Mouse (Mus musculus): ENCODE results near the gene Nek7.
A peak's percentile ranks its signal among the peaks of the same experiment; 100 is the strongest.

Nek7 gene

DNA sequence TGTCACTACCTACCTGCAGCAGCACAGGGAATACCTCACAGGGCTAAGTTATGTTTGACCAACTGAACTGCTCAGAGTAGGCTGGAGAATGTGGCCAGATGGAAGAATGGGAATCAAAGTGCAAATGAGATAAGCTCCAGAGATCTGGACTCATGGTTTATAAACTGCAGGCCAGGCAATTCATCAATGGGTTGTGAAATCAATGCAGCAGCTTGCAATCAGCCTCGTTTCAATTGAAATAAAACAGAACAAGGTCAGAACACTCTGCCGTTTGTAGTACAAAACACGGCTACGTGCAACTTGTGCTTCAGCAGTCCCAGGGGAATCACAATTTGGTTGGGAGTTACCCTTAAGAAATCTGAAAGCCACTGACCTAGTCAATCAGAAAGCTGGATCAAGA, 109.4 kb downstream of the Nek7 start:
- no peak for DNase-seq (ENCODE audit: low read depth, low spot score)

DNA sequence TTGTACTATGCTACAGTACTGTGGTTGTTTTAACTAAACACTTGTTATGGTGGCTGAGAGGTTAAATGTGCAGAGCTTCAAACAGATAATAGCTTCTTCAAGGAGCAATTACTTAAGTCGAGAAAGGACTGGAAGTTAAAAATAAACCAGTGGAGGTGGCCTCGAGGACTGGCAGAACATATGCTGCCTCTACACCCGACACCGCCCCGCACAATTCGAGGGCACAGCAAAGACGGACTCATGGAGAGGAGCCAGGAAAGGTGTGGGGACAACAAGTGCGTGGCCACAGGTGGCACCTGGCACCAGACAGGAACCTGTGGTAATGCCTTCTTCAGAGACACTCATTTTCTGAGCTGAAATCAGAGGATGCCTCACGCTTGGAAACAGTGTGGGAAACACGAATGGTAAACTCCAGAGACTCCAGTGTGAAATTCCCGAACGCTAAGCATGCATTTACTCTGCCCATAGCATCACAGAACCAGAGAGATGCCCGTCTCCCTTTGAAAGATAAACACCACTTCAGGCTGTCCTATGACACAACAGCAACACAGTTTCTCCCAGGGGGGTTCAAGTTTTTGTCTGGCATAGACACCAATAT, 112.4 kb downstream of the Nek7 start:
- DNase-seq (ENCODE audit: low read depth, low spot score), result no peak

DNA sequence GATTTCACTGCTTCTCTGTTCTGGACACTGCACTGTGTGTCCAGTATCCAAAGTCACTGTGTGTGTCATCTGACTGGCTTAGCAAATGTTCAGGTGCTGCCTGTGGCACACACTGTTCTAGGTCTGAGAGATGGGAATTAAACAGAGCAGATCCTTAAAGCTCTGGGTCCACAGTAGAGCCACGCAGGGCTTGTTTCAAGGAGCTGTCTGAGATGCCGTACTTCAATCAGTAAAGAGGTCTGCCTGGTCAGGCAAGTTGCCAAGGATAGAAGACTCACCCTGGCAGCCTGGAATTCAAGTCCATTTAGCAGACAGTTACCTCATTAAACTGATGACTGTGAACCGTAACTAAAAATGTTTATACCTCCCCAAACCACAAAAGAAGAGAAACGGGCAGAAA, 112.9 kb downstream of the Nek7 start:
- no peak for DNase-seq (ENCODE audit: low read depth, low spot score)

DNA sequence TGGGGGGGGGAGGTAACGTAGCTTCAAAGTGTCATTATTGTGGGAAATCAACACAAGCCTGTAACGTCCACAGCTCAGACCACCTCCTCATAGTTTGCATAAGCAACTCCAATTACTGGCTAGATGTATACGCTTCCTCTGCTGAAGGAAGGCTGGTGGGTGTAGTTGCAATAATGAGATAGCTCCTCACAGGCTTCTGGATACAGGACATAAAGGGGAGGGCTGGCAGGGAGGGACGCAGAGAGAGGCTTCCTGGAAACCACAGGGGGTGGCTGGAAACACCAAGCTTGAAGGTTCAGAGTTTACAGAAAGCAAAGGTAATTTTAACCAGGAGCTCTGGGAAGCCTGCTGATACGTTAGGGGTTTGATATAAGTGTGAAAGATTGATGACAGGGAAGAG, 115.7 kb downstream of the Nek7 start:
- no peak for DNase-seq (ENCODE audit: low read depth, low spot score)

DNA sequence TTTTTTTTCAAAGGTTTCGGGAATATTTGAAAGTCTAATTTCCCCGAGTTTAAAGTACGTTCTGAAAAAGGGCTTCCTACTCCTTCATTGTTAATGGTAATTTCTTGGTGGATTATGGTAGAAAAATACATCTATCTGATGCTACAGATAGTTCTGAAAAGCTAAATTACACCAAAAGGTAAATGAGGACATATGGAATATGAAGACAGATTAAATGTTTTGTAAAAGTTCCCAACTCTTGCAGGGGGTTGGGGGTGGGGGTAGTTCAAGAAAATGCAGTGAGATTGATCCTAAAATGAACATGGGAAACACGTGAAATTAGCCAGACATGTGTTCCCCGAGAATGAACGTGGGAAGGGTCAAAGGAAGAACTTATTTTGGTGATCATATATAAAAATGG, 119.2 kb downstream of the Nek7 start:
- DNase-seq (ENCODE audit: low read depth, low spot score), result no peak

DNA sequence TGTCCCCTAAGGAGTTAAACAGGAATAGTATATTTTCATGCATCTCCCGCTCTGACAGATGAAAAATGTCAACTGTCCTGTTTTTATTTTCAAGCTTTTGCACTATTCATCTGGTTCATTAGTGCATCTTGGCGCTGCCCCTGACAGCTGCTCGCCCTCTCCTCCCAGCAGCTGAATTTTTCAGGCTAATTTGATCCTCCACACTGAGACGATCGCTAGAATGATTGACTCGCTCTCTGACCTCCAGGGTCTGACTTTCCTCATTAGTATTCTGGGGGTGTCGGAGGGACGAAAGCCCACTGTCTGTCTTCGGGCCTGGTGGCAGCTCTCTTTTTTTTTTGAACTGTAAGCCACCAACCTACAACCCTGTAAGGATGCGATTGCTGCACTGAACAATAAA, 119.8 kb downstream of the Nek7 start:
- no peak for DNase-seq (ENCODE audit: low read depth, low spot score)

DNA sequence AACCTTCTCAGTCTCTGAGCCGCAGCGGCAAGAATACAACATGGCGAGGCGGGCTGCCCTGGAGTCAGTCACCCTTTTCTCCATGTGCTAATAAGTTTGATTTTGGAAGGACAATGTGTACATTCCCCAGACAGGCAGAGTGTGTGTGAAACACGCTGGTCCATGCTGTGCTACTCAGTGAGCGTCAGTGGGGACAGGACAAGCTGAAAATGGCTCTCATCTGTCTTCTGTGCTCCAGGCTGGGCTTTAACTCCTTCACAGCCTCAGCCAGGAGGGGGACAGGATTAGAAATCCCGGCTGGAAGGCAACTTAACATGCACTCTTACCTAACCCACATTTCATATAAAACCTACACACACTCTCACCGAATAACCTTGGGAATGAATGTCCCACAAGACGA, 120.5 kb downstream of the Nek7 start:
- no peak for DNase-seq (ENCODE audit: low read depth, low spot score)

DNA sequence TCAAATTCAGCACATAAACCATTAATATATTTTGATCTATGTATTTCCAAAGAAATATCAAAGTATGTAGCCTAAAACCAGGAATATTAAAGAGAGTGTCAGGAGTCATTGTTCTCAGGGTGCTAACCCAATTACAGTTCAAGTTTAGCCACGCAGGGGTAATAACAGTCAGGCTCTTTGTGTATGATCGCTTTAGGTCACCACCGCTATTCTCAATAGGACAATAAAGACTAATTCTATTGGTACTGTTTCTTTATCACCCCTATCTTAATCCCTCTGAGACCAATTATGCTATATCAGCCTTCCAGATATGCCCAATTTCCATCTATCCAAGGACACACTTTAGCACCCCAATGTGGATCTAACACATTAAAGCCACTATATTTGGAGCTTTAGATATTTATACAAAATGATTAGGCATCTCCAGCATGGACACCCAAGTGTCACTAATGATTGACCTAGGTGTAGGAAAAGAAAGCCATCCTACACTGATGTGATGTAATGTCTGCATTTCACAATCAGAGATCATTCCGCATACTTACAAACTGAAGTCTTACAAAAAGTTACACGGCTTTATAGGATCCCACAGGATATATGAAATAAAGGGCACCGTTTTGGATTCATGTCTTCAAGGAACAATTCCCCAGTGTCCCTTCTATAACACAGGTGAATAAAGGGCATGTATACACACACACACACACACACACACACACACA, 128.4 kb downstream of the Nek7 start:
- DNase-seq (ENCODE audit: low read depth, low spot score), result no peak

DNA sequence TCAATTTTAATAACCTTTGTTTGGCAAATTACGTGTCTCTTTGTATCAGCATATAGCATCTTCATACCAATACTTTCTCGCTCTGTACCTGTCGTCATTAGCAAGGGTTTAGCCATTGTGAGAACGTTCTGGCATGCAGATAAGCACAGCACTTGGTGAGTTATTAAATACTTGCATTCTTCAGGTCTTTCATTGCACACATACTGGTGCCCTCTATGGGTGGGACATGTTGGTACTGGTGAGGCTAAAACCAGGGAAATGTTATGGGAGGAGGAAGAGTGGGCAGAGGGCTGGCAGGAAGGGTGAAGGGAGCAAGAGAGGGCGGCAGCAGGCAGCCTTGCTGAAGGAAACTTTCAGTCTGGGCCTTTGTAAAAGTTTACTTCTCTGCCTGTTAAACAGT, 132.4 kb downstream of the Nek7 start:
- no peak for DNase-seq (ENCODE audit: low read depth, low spot score)

DNA sequence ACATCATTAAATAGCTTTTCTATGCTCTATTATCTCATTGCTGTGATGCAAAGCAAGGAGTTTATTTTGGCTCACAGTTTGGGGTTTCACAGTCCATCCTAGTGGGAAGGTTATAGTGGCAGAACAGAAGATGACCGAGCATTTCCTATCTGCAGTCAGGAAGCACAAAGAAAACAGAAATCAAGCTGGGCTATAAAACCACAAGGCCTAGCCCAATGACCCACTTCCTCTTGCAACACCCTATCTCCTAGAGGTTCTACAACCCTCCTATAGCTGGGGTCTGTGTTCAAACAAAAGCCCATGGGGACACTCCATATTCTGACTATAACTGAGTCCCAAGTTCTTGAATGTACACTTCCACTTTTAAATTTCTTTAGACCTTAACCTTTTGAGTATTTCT, 139.2 kb downstream of the Nek7 start:
- DNase-seq (ENCODE audit: low read depth, low spot score), result no peak

DNA sequence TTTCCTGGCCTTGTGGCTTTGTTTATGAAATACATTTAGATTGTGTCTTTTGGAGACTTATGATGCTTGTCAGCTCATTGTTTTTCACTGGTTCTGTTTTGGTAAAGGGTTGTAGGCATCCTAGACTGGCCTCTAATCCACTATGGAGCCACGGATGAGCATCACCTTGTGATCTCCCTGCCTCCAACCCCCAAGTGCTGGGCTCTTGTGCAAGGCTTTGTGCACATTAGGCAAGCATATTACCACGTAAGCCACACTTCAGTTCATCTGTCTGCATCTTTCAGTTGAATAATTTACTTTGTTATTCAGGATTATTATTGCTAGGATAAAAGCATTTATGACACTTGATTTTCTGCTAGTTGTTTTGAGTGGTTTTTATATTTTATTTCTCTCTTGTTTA, 154.6 kb downstream of the Nek7 start:
- DNase-seq (ENCODE audit: low read depth, low spot score), result no peak

DNA sequence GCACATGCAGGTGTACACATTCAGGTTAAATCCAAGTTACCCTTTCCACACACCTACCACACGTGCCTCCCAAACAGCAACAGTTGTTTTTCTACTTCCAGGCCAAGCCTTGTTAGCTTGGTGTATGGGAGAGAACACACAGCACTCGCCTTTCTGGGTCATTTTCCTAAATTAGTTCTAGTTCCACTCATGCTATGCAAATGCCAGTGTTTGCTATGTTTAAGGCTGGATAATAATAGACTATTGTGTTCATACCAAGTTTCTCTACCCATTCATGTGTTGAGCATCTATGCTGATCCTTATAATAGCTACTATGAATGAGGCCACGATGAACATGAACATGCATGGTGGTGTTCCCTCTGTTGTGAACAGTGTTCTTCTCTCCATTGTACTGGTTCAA, 158.5 kb downstream of the Nek7 start:
- peak; percentile 19 for DNase-seq (ENCODE audit: low read depth, low spot score)

DNA sequence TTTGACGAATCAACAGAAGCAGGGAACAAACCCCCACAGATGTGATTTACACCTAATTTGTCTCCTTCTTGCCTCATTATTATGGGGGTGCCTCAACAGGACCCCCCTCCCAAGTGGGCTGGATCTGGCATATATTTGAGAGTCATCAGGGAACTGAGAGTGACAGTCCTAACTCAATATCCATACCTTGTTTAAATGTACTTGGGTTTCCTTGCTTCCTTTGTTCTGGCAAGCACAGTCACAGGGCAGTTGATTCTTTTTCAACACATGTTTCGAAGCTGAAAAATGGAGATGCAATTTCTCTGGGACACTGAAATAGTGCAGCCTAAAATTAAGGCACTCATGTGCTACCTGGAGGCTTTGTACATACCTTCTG, 170.5 kb downstream of the Nek7 start:
- DNase-seq (ENCODE audit: low read depth, low spot score), result no peak

DNA sequence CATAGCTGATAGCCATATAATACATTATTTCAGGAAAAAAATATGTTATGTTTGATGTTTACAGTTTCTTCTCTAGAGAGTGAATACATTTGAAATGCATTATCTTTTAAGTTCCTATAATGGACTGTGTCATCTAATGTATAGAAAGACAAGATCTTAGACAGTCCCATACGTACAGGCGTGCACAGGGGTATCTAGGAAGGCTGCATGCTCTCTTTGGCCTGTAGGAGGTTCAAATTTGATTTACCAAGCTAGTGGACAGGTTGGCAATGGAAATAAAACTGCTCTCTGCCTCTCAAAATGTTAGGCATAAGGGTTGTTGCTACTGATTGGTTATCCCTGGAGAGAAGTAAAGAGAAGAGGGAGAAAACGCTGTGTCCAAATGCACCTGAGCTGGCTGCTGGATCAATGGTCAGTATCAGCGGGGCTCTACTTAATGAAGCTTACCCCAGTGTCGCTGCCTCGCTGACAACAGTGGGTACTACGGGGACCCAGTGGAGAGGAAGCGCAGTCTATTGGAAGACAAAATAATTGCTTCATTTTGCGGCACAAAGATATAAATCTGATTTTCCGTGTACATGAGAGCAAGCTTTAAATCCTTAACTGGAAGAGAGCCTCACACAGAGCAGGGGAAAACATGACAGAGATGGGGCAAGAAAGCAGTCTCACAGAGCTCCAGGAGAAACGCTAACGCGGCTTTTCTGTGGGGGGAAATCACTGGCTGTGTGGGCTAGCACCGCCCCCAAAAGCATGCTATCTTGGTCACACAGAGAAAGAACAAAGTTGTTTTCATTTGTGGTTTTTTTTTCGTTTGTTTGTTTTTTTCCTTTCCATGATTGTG, 171.1 kb downstream of the Nek7 start:
- DNase-seq (ENCODE audit: low read depth, low spot score), result no peak

DNA sequence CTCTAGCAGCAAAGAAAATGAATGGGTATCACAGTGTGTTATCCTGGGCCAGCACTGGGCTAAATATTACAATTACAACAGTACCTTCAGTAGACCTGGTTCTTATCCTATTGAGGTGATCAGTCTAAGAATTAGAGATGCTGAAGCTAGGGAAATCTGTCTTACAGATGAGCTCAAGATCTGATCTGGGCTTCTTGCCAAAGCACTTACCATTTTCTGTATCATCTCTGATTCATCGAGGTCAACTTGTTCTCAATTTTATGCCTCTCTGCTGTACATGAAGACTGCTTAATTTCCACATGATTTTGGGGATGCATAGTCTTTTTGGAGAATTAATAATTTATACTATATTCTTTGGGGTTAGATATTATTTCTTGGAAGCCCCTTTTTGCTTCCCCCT, 173.1 kb downstream of the Nek7 start:
- DNase-seq (ENCODE audit: low read depth, low spot score), result peak; percentile 12

Measured in telencephalon, adult 2 months (tissue).